Mouse (Mus musculus) testis, postnatal 14 days (tissue): ENCODE data around the gene Vamp5.

Source experiments
- DNase-seq: peaks from one replicate; pipeline ENCODE4 v3.0.0; 2021; ENCODE audit warnings: low spot score

Vamp5 gene

DNA sequence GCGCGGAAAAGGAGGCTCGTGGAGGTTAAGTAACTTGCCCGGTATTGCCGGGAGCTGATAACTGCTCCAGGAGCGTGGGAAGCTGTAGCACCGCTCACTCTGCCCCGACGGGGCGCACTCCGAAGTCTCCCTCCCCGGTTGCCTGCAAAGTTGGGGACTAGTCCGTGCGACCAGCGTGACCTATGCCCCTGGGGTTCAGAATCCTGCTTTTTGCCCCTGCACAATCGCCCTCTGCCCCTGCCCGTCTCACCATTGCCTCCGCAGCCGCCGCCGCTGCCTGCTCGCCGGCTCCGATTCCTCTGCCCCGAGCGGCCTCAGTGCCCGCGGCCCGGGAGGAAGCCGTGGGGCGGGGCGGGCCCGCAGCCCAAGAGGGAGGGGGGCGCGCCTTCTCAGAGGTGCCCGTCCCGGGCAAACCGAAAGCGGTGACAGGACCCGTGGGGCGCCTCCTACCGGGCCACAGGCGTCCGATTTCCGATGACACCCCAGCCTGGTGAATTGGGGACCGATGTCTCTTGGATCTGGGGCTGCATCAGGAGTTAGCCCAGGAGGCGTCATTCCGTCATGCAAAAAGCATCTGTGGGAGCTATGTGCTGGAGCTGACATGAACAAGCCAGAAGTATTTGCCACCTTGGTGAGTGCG, at the start of gene Vamp5:
Gene Vamp5 (minus strand): TSS at position 338 of the 640 bp plus-strand sequence.
- peak; percentile 62 for DNase-seq

- DNase-seq = no peak
Measured at GRCm38 (mm10) chr6:72429061-72429842, 49.0 kb upstream of the Vamp5 start.

DNA sequence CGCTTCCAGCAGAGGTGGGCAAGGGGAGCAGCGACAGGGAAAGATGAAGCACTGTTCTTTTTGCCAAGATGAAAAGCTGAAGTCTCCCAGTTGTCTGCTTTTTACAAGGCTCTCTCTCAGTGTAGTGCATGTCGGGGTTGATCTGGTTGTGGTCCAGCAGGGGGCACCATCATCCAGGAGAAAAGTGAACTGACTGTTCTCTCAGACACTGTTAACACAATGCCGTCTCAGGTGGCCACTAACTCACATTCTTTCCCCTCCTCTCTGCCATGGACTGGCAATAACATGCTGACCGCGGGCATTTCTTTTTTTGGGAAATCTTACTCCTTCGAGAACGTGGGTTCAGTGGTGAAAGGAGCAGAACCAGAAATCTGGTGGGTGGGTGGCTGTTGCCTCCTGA, 47.8 kb upstream of the Vamp5 start:
- peak; percentile 58 for DNase-seq

DNA sequence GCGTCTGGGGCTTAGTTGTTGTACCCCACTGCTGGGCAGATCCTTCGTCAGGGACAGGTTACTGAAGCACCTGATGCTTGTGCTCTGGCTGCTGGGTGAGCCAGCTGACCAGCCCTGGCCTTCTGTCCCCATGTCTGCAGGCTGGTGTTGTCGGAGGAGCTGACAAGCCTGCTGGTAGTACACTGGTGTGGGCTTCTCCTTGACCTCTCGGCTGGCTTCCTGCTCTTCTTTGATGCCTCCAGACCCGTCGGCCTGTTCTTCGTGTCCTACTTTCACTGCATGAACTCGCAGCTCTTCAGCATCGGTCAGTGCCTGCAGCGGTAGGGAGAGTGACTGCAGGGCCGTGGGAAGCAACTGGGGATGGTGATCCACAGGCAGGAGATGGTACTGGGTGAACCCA, 45.4 kb upstream of the Vamp5 start:
- no peak for DNase-seq

DNA sequence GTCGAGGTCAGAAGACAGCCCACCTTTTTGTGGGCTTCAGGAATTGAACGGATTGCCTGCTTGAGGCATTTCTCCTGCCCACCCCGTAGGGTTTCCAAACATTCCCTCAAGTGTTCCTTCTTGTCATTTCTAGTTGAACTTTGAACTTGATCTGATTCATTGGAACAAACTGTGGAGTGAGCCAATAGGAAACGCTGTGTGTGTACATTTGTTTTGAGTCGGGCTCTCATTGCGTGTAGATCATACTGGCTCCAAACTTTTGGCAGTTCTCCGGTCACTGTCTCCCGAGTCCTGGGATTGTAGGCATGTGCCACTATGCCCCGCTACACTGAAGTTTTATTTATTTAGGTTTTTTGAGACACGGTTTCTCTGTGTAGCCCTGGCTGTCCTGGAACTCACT, 40.6 kb upstream of the Vamp5 start:
- DNase-seq = no peak

- DNase-seq = no peak
Measured at GRCm38 (mm10) chr6:72419806-72420205, 39.5 kb upstream of the Vamp5 start.

GRCm38 (mm10) chr6:72418279-72418678, 38.0 kb upstream of the Vamp5 start:
- no peak for DNase-seq

DNA sequence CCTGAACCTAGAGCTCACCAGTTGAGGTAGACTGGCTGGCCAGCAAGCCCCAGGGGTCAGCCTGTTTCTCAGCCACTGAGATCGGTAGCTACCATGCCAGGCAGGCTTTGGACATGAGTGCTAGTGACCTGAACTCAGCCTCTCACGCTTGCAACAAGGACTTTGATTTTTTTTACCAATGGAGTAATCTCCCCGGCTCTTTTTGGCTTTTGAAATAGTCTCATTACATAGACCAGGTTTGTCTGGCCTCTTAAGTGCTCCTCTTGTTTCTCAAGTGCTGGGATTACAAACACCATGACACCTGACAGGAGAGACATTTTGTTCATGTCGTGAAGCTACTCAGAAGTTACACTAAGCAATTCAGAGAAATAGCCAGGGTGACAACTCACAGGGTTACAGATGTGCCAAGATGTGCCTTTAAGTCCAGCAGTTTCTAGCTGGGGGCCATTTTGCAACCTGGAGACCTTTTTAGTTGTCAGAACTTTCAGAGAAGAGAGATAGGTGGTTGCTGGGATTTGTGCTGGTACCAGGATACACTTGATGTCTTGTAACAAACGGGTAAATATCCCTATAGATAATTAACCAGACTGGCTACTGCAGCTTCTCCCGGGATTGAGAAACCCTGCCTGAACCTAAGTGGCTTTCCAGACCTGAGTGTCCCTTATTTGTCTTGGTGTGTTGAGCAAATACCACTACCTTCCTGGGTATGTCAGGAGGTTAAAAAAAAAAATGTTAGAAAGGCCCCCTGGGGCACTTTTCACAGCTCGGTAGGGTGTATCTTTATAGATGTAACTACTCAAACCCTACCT, 35.9 kb upstream of the Vamp5 start:
- no peak for DNase-seq

DNA sequence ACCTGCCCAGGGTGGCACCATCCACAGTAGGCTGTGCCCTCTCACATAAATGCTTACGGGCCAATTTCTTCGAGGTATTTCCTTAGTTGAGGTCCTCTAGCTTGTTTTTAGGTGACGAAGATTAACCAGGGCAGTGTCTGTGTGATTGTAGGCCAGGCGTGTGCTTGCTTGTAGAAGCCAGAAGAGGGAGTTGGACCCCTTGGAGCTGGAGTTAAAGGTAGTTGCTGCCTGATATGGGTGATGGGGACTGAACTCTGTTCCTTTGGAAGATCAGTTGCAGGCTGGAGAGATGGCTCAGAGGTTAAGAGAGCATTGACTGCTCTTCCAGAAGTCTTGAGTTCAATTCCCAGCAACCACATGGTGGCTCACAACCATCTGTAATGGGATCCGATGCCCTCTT, 34.9 kb upstream of the Vamp5 start:
- no peak for DNase-seq

GRCm38 (mm10) chr6:72414076-72414756, 33.9 kb upstream of the Vamp5 start, which contains the start of gene Ggcx:
Gene Ggcx, plus strand, starts transcription at chr6:72414308.
- peak; percentile 95 for DNase-seq

DNA sequence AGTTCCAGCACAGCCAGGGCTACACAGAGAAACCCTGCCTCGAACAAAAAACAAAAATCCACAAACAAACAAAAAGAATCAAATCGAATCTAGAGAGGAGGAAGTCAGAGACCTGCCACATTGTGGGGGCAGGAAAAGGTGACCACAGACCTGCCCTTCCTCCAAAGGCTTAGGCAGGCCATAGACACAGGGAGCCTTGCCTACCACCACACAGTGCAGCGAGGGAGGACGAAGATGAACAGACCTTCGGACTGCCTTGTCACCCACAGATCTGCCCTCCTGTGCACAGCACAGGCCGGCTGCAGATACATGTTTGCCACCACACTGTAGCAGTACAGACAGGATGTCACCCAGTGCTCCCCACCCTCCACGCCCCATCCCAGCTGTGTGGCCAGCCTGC, 30.2 kb upstream of the Vamp5 start:
- no peak for DNase-seq

DNA sequence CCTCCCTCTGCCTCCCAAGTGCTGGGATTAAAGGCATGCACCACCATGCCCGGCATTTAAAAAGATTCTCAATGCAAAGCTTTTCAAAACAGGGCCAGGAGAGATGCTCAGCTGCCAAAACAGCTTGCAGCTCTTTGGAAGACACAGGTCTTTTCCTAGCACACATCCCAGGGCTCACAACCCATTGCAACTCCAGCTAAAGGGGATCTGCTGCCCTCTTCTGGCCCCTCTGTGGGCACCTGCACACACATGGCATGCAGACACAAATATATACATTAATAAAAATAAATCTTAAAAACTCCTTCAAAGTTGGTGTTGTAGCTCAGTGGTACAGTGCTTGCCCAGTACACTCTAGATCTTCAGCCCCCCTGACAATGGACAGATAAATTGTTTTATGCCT, 29.7 kb upstream of the Vamp5 start:
- DNase-seq = no peak

- no peak for DNase-seq
Measured at GRCm38 (mm10) chr6:72409567-72409966, 29.3 kb upstream of the Vamp5 start.

DNA sequence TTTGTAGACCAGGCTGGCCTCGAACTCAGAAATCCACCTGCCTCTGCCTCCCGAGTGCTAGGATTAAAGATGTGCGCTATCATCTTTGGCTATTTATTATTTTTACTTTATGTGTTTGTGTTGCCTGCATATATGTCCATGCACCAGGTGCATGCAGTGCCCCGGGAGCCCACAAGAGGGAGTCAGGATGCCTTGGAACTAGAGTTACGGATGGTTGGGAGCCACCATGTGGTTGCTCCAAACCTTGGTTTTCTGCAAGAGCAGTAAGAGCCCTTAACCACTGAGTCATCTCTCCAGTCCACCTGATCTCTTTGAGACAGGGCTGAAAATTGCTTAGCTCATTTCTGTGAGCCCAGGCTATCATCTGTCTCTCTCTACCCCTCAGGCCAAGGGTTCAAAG, 26.9 kb upstream of the Vamp5 start:
- DNase-seq = peak; percentile 51

DNA sequence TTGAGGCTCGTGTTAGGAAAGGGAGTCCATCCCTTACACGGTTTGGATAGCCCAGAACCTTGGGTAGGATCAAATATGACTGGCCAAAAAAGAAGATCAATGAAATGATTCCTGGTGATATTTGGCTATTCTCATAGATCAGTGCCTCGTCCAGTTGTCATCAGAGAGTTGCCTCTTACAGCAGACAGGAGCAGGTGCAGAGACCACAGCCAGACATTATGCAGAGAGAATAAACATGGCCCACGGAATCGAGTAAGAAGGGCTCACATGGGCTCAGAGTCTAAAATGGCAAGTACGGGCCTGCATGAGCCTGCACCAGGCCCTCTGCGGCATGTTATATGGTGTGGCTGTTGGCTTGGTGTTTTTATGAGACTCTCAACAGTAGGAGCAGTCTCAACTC, 25.1 kb upstream of the Vamp5 start:
- DNase-seq = no peak

GRCm38 (mm10) chr6:72401875-72402274, 21.6 kb upstream of the Vamp5 start:
- DNase-seq = peak; percentile 43

GRCm38 (mm10) chr6:72399967-72400366, 19.7 kb upstream of the Vamp5 start:
- no peak for DNase-seq

GRCm38 (mm10) chr6:72396837-72397251, 16.6 kb upstream of the Vamp5 start:
- DNase-seq = no peak

DNA sequence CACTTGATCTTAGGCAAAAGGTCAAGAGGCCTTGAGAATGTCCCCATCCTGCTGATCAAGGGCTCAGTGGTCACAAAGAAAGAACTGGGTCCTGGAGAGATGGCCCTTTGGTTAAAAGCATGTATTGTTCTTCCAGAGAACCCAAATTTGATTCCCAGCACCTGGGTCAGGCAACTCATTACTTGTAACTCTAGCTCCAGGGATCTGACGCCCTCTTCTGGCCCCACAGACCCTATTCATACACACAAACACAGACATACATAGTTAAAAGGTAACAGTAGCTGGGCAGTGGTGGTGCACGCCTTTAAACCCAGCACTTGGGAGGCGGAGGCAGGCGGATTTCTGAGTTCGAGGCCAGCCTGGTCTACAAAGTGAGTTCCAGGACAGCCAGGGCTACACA, 12.1 kb upstream of the Vamp5 start:
- no peak for DNase-seq

GRCm38 (mm10) chr6:72390795-72391521, 10.7 kb upstream of the Vamp5 start:
- no peak for DNase-seq

DNA sequence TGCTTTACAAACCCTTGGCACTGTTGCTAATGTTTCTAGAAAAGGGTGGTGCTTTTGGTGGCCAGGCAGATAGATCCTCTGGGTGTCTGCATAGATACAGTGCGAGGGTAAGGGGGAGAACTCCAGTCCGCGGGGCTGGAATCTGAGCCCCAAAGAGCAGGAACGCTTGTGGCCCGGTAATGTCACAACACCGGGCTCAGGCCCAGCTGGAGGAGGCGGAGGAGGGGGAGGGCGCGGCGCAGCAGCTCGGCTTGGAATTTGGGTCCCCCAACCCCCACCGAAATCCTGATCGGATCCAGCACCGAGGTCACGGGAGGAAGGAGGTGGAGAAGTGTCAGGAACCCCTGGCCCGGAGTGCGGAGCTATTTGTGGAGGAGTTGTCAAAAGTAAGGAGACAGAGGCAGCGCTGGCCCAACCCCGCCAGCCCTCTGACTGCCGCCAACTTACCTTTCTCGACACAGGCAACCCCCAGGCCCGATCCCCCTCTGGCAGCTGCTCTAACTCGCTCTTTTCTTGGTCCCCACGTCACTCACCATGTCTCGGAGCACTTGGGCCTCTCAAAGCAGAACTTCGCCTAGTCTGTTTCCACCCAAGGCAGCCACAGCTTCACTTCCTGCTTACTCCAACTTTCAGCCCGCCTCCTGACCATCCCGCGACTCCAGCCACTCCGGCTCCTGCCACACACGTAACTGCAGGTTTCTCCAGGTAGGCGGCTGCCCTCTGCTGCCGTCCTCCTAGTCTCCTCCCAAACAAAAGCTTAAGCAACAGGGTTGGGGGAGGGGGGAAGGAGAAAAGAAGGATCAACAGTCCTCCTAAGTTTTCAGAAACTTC, 9.9 kb upstream of the Vamp5 start, which contains the start of gene Vamp8:
Gene Vamp8 (minus strand): TSS at position 763 of the 831 bp plus-strand sequence.
- DNase-seq = peak; percentile 74
